Mouse (Mus musculus) intestine, embryonic 16.5 days (tissue): ENCODE data around the gene Fam131c. TPM values are rescaled to one million over a fixed set of nuclear protein-coding genes. Genes with fewer than 3 reads are reported as not detected.

Experiments
- ATAC-seq: fragments of 200-750 bp; cut with Nextera tagmentation; 2 replicates; pipeline ENCODE4 v1.8.0; 2017; ENCODE audit warnings: moderate TSS enrichment, moderate library complexity
- H3K27ac ChIP-seq: fragments of 300-500 bp; sonication (generic); 2 replicates; pipeline ENCODE4 v1.5.1; 2014; ENCODE audit warnings: mild to moderate bottlenecking, low read length
- H3K27me3 ChIP-seq: fragments of 300-500 bp; sonication (generic); replicated peaks from 2 replicates; pipeline ENCODE4 v1.6.1; 2014; ENCODE audit warnings: low read length, control low read depth, mixed read lengths; ENCODE audit not compliant: control insufficient read depth, insufficient read depth
- H3K36me3 ChIP-seq: fragments of 300-500 bp; sonication (generic); 2 replicates; pipeline ENCODE4 v1.6.1; 2014; ENCODE audit warnings: low read length, control low read depth; ENCODE audit not compliant: control insufficient read depth, insufficient read depth
- H3K4me1 ChIP-seq: fragments of 300-500 bp; sonication (generic); 2 replicates; pipeline ENCODE4 v1.6.1; 2014; ENCODE audit warnings: low read length, control low read depth, mixed read lengths; ENCODE audit not compliant: control insufficient read depth, insufficient read depth
- H3K4me2 ChIP-seq: fragments of 300-500 bp; sonication (generic); 2 replicates; pipeline ENCODE4 v1.6.1; 2014; ENCODE audit warnings: low read depth, low read length, control low read depth
- H3K4me3 ChIP-seq: fragments of 300-500 bp; sonication (generic); 2 replicates; pipeline ENCODE4 v1.5.1; 2014; ENCODE audit warnings: mild to moderate bottlenecking, low read length
- H3K9ac ChIP-seq: fragments of 300-500 bp; sonication (generic); 2 replicates; pipeline ENCODE4 v1.6.1; 2014; ENCODE audit warnings: low read depth, low read length
- H3K9me3 ChIP-seq: fragments of 300-500 bp; sonication (generic); 2 replicates; pipeline ENCODE4 v1.6.1; 2016; ENCODE audit warnings: low read length, control low read depth; ENCODE audit not compliant: control insufficient read depth
- WGBS: fragments of 180-500 bp; shearing (Covaris S2); extraction: QIAGEN DNeasy Blood & Tissue Kit; methylation state at CpG from one replicate; pipeline ENCODE4 v1.1.7; 2014; 5-methylcytosine and 5-hydroxymethylcytosine counted together
- polyA plus RNA-seq: library from polyadenylated mRNA; unstranded; fragments of >200 nt; fragmentation: Nextera tagmentation; extraction: Ambion mirVana; gene quantifications from 2 replicates; pipeline ENCODE4 v1.2.1, GENCODE M21; 2015

Fam131c gene
- polyA plus RNA-seq, 1 experiment from 2014 or later: 1.5 TPM

GRCm38 (mm10) chr4:141411430-141411992, 43.5 kb downstream of the Fam131c start:
- H3K9me3 ChIP-seq: no peaks in the 10 kb centered on the region
- 20% methylated on average over 22 of the region's 22 CpGs for WGBS
- no peaks in the 10 kb centered on the region for H3K27me3 ChIP-seq
- ATAC-seq: no peak
- H3K9ac ChIP-seq: no peak overlapping the region
- H3K27ac ChIP-seq: no peak overlapping the region
- H3K4me1 ChIP-seq: peaks cover 6% of the 10 kb centered on the region
- no peak overlapping the region for H3K4me2 ChIP-seq
- H3K4me3 ChIP-seq: no peak overlapping the region
- H3K36me3 ChIP-seq: no peaks in the 10 kb centered on the region

- Histone ChIP-seq H3K9ac (no peak within 1 kb of the TSS), H3K4me3 (no peak within 1 kb of the TSS), H3K27me3 (no peaks in the 10 kb centered on the region), H3K9me3 (no peaks in the 10 kb centered on the region), H3K4me1 (peaks cover 11% of the 10 kb centered on the region), H3K27ac (no peak within 1 kb of the TSS), H3K36me3 (no peaks in the 10 kb centered on the region), H3K4me2 (no peak within 1 kb of the TSS)
- WGBS: 65% methylated on average over 7 of the region's 7 CpGs
- ATAC-seq: no peak
Observed at GRCm38 (mm10) chr4:141415924-141416323, 47.9 kb downstream of the Fam131c start, which contains the start of gene Clcnkb. Clcnkb (minus strand) TSS chr4:141416014.

- peaks cover 23% of the 10 kb centered on the region for H3K4me1 ChIP-seq
- ATAC-seq: no peak
- WGBS: 60% methylated on average over 27 of the region's 27 CpGs
- H3K36me3 ChIP-seq: no peaks in the 10 kb centered on the region
- H3K27ac ChIP-seq: no peak overlapping the region
- H3K4me3 ChIP-seq: no peak overlapping the region
- H3K9me3 ChIP-seq: no peaks in the 10 kb centered on the region
- no peaks in the 10 kb centered on the region for H3K27me3 ChIP-seq
- no peak overlapping the region for H3K9ac ChIP-seq
- no peak overlapping the region for H3K4me2 ChIP-seq
Observed at GRCm38 (mm10) chr4:141419398-141420191, 51.6 kb downstream of the Fam131c start.

GRCm38 (mm10) chr4:141420192-141420829, 52.3 kb downstream of the Fam131c start, which contains the start of gene Hspb7:
Hspb7 (plus strand) TSS chr4:141420779.
- peaks cover 26% of the 10 kb centered on the region for H3K4me1 ChIP-seq
- WGBS: 54% methylated on average over 9 of the region's 9 CpGs
- H3K27me3 ChIP-seq: no peaks in the 10 kb centered on the region
- H3K4me2 ChIP-seq: peak within 1 kb of the TSS; percentile 38
- no peak for ATAC-seq
- H3K27ac ChIP-seq: peak within 1 kb of the TSS; percentile 73
- peak within 1 kb of the TSS; percentile 31 for H3K4me3 ChIP-seq
- H3K36me3 ChIP-seq: no peaks in the 10 kb centered on the region
- no peaks in the 10 kb centered on the region for H3K9me3 ChIP-seq
- peak within 1 kb of the TSS; percentile 60 for H3K9ac ChIP-seq

- no peak overlapping the region for H3K4me2 ChIP-seq
- H3K4me3 ChIP-seq: no peak overlapping the region
- H3K9me3 ChIP-seq: no peaks in the 10 kb centered on the region
- no peaks in the 10 kb centered on the region for H3K36me3 ChIP-seq
- H3K9ac ChIP-seq: peak overlapping the region; percentile 60; the same call in 1 of the 2 replicates
- WGBS: 34% methylated on average over 9 of the region's 9 CpGs
- H3K4me1 ChIP-seq: peaks cover 31% of the 10 kb centered on the region
- peak; percentile 80 for ATAC-seq
- no peaks in the 10 kb centered on the region for H3K27me3 ChIP-seq
- peak overlapping the region; percentile 73 for H3K27ac ChIP-seq
Observed at GRCm38 (mm10) chr4:141420886-141421285, 52.9 kb downstream of the Fam131c start.

GRCm38 (mm10) chr4:141421423-141421822, 53.4 kb downstream of the Fam131c start:
- peak overlapping the region; percentile 60 for H3K9ac ChIP-seq
- peak overlapping the region; percentile 31 for H3K4me3 ChIP-seq
- no peaks in the 10 kb centered on the region for H3K9me3 ChIP-seq
- peak; percentile 63 for ATAC-seq
- H3K4me1 ChIP-seq: peaks cover 35% of the 10 kb centered on the region
- H3K27me3 ChIP-seq: no peaks in the 10 kb centered on the region
- peak overlapping the region; percentile 73 for H3K27ac ChIP-seq
- no peaks in the 10 kb centered on the region for H3K36me3 ChIP-seq
- H3K4me2 ChIP-seq: peak overlapping the region; percentile 38
- WGBS: 51% methylated on average over 14 of the region's 14 CpGs

- ATAC-seq: no peak
- Histone ChIP-seq H3K4me3 (0 out of 2 replicates have a peak overlapping the region, but pooled peaks have one; percentile 31), H3K4me1 (peaks cover 35% of the 10 kb centered on the region), H3K27me3 (no peaks in the 10 kb centered on the region), H3K36me3 (no peaks in the 10 kb centered on the region), H3K9me3 (no peaks in the 10 kb centered on the region), H3K4me2 (peak overlapping the region; percentile 38; the same call in 1 of the 2 replicates), H3K9ac (0 out of 2 replicates have a peak overlapping the region, but pooled peaks have one; percentile 37), H3K27ac (no peak overlapping the region)
- WGBS: 84% methylated on average over 5 of the region's 5 CpGs
Observed at GRCm38 (mm10) chr4:141422841-141423240, 54.8 kb downstream of the Fam131c start.

GRCm38 (mm10) chr4:141423288-141423687, 55.3 kb downstream of the Fam131c start:
- WGBS: 85% methylated on average over 5 of the region's 5 CpGs
- 0 out of 2 replicates have a peak overlapping the region, but pooled peaks have one; percentile 37 for H3K9ac ChIP-seq
- H3K4me2 ChIP-seq: no peak overlapping the region

More at GRCm38 (mm10) chr4:141423288-141423687, 55.3 kb downstream of the Fam131c start:
- no peak for ATAC-seq
- H3K36me3 ChIP-seq: no peaks in the 10 kb centered on the region
- H3K4me3 ChIP-seq: no peak overlapping the region
- H3K9me3 ChIP-seq: no peaks in the 10 kb centered on the region
- peaks cover 35% of the 10 kb centered on the region for H3K4me1 ChIP-seq
- no peak overlapping the region for H3K27ac ChIP-seq
- no peaks in the 10 kb centered on the region for H3K27me3 ChIP-seq
